Mouse (Mus musculus): ENCODE results near the gene Gskip. TPM values are rescaled to one million over a fixed set of nuclear protein-coding genes. Genes with fewer than 3 reads are reported as not detected.

Gene Gskip
- total RNA-seq (2012; rRNA removed) = 7.2 and 8.6 TPM in 2 replicates

- peak; percentile 22 for DNase-seq (ENCODE audit: low read depth, low spot score)
- in situ Hi-C loops (cut with MboI; ENCODE audit: low sequenced_read_pairs in 2 of 2, unreplicated experiment in 2 of 2) = no loop called here
- Histone ChIP-seq H3K27ac (ENCODE audit: insufficient read depth, low read depth, low read length, poor library complexity, severe bottlenecking) (peak within 1 kb of the TSS; percentile 68), H3K9me3 (ENCODE audit: control insufficient read depth, insufficient read depth, low read depth, low read length) (no peaks in the 10 kb centered on the region), H3K36me3 (ENCODE audit: control insufficient read depth, insufficient read depth, low read length, poor library complexity, severe bottlenecking) (no peaks in the 10 kb centered on the region), H3K9ac (ENCODE audit: insufficient read depth, low read depth, low read length, poor library complexity, severe bottlenecking) (peak within 1 kb of the TSS; percentile 93), H3K4me3 (ENCODE audit: insufficient read depth in 1 of 2, low read depth in 1 of 2, low read length in 2 of 2, poor library complexity in 1 of 2, severe bottlenecking in 1 of 2) (peak within 1 kb of the TSS; percentile 88 to 99), H3K4me1 (ENCODE audit: control insufficient read depth in 2 of 2, insufficient read depth in 2 of 2, low read length in 2 of 2, poor library complexity in 1 of 2) (no peaks in the 10 kb centered on the region; a peak in 2 of 4 replicates)
- TF ChIP-seq ZC3H11A (IDR thresholded peaks at IDR 0.05; ENCODE audit: borderline replicate concordance, low read depth, low read length) (no peak), ZNF384 (IDR thresholded peaks at IDR 0.05; ENCODE audit: low read depth, low read length) (no peak), CHD2 (IDR thresholded peaks at IDR 0.05; ENCODE audit: low read depth, low read length) (no peak), MAFK (IDR thresholded peaks at IDR 0.05; ENCODE audit: insufficient read depth, low read depth, low read length) (peak; percentile 88), HCFC1 (IDR thresholded peaks at IDR 0.05; ENCODE audit: borderline replicate concordance, insufficient read depth, low read length) (no peak; the same call in 1 of the 2 replicates)
Observed at GRCm38 (mm10) chr12:105683933-105684901, at the start of gene Gskip. Gene Gskip (plus strand): TSS chr12:105684829.

GRCm38 (mm10) chr12:105636551-105636950, 48.1 kb upstream of the Gskip start:
- H3K4me3 ChIP-seq (ENCODE audit: insufficient read depth in 1 of 2, low read depth in 1 of 2, low read length in 2 of 2, poor library complexity in 1 of 2, severe bottlenecking in 1 of 2) = no peak overlapping the region
- H3K9me3 ChIP-seq (ENCODE audit: control insufficient read depth, insufficient read depth, low read depth, low read length) = peaks cover 4% of the 10 kb centered on the region; the same call in 1 of the 2 replicates
- no peak overlapping the region for H3K9ac ChIP-seq (ENCODE audit: insufficient read depth, low read depth, low read length, poor library complexity, severe bottlenecking)
- no peaks in the 10 kb centered on the region for H3K4me1 ChIP-seq (ENCODE audit: control insufficient read depth in 2 of 2, insufficient read depth in 2 of 2, low read length in 2 of 2, poor library complexity in 1 of 2)
- no peak overlapping the region for H3K27ac ChIP-seq (ENCODE audit: insufficient read depth, low read depth, low read length, poor library complexity, severe bottlenecking)
- no peak for DNase-seq (ENCODE audit: low read depth, low spot score)
- TF ChIP-seq ZC3H11A (IDR thresholded peaks at IDR 0.05; ENCODE audit: borderline replicate concordance, low read depth, low read length) (no peak), MAFK (IDR thresholded peaks at IDR 0.05; ENCODE audit: insufficient read depth, low read depth, low read length) (no peak), HCFC1 (IDR thresholded peaks at IDR 0.05; ENCODE audit: borderline replicate concordance, insufficient read depth, low read length) (no peak), ZNF384 (IDR thresholded peaks at IDR 0.05; ENCODE audit: low read depth, low read length) (no peak), CHD2 (IDR thresholded peaks at IDR 0.05; ENCODE audit: low read depth, low read length) (no peak)
- H3K36me3 ChIP-seq (ENCODE audit: control insufficient read depth, insufficient read depth, low read length, poor library complexity, severe bottlenecking) = peaks cover 54% of the 10 kb centered on the region
- in situ Hi-C loops (cut with MboI; ENCODE audit: low sequenced_read_pairs in 2 of 2, unreplicated experiment in 2 of 2) = no loop called here

GRCm38 (mm10) chr12:105637554-105637953, 47.1 kb upstream of the Gskip start:
- Histone ChIP-seq H3K9me3 (ENCODE audit: control insufficient read depth, insufficient read depth, low read depth, low read length) (no peaks in the 10 kb centered on the region), H3K9ac (ENCODE audit: insufficient read depth, low read depth, low read length, poor library complexity, severe bottlenecking) (no peak overlapping the region), H3K27ac (ENCODE audit: insufficient read depth, low read depth, low read length, poor library complexity, severe bottlenecking) (no peak overlapping the region), H3K4me1 (ENCODE audit: control insufficient read depth in 2 of 2, insufficient read depth in 2 of 2, low read length in 2 of 2, poor library complexity in 1 of 2) (no peaks in the 10 kb centered on the region), H3K36me3 (ENCODE audit: control insufficient read depth, insufficient read depth, low read length, poor library complexity, severe bottlenecking) (peaks cover 60% of the 10 kb centered on the region), H3K4me3 (ENCODE audit: insufficient read depth in 1 of 2, low read depth in 1 of 2, low read length in 2 of 2, poor library complexity in 1 of 2, severe bottlenecking in 1 of 2) (no peak overlapping the region)
- no peak for DNase-seq (ENCODE audit: low read depth, low spot score)
- in situ Hi-C loops (cut with MboI; ENCODE audit: low sequenced_read_pairs in 2 of 2, unreplicated experiment in 2 of 2) = no loop called here
- TF ChIP-seq HCFC1 (IDR thresholded peaks at IDR 0.05; ENCODE audit: borderline replicate concordance, insufficient read depth, low read length) = no peak
- TF ChIP-seq MAFK (IDR thresholded peaks at IDR 0.05; ENCODE audit: insufficient read depth, low read depth, low read length) = no peak
- no peak for TF ChIP-seq CHD2 (IDR thresholded peaks at IDR 0.05; ENCODE audit: low read depth, low read length)
- no peak for TF ChIP-seq ZC3H11A (IDR thresholded peaks at IDR 0.05; ENCODE audit: borderline replicate concordance, low read depth, low read length)
- no peak for TF ChIP-seq ZNF384 (IDR thresholded peaks at IDR 0.05; ENCODE audit: low read depth, low read length)

GRCm38 (mm10) chr12:105642770-105643321, 41.8 kb upstream of the Gskip start:
- Histone ChIP-seq H3K36me3 (ENCODE audit: control insufficient read depth, insufficient read depth, low read length, poor library complexity, severe bottlenecking) (peaks cover 54% of the 10 kb centered on the region), H3K27ac (ENCODE audit: insufficient read depth, low read depth, low read length, poor library complexity, severe bottlenecking) (no peak overlapping the region), H3K9me3 (ENCODE audit: control insufficient read depth, insufficient read depth, low read depth, low read length) (no peaks in the 10 kb centered on the region), H3K4me1 (ENCODE audit: control insufficient read depth in 2 of 2, insufficient read depth in 2 of 2, low read length in 2 of 2, poor library complexity in 1 of 2) (no peaks in the 10 kb centered on the region), H3K4me3 (ENCODE audit: insufficient read depth in 1 of 2, low read depth in 1 of 2, low read length in 2 of 2, poor library complexity in 1 of 2, severe bottlenecking in 1 of 2) (no peak overlapping the region), H3K9ac (ENCODE audit: insufficient read depth, low read depth, low read length, poor library complexity, severe bottlenecking) (no peak overlapping the region)
- no peak for DNase-seq (ENCODE audit: low read depth, low spot score)
- in situ Hi-C loops (cut with MboI; ENCODE audit: low sequenced_read_pairs in 2 of 2, unreplicated experiment in 2 of 2) = no loop called here
- TF ChIP-seq HCFC1 (IDR thresholded peaks at IDR 0.05; ENCODE audit: borderline replicate concordance, insufficient read depth, low read length) (no peak), ZNF384 (IDR thresholded peaks at IDR 0.05; ENCODE audit: low read depth, low read length) (no peak), ZC3H11A (IDR thresholded peaks at IDR 0.05; ENCODE audit: borderline replicate concordance, low read depth, low read length) (no peak), CHD2 (IDR thresholded peaks at IDR 0.05; ENCODE audit: low read depth, low read length) (no peak), MAFK (IDR thresholded peaks at IDR 0.05; ENCODE audit: insufficient read depth, low read depth, low read length) (no peak)

All from ES-E14 (cell line).